17 mouse cellular contexts compared by ENCODE assay signal in the genomic region with DNA sequence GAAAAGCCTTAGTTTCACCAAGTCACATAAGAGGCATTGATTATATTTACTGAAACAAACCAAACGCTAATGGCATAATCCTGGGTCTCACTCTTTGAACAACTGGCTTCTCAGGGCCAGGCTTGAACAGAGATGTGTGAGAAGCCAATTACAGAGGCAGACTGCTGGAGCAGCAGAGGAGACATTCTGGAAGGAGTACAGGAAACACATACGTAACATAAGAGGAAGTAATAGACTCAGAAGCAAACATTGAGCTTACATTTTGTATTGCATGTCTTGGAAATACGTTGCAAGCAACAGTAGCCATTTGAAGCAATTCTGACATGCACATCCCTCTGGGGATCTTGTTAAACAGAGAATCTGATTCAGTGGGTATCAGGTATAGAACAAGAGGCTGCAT.
"Had no signal": no experiment of that assay in that cellular context is flagged by ENCODE, and none has a peak within 500 bp of the region (broad histone marks: within the 10 kb centered on the region; RNA-seq: fewer than 3 reads in every experiment).

No protein-coding gene starts in this region.

- H3K4me2 ChIP-seq: limb, embryonic 13.5 days; liver, embryonic 12.5 days; liver, embryonic 15.5 days; lung, embryonic 15.5 days; midbrain, embryonic 12.5 days had no signal

- H3K27ac ChIP-seq: limb, embryonic 10.5 days; limb, embryonic 13.5 days; liver, embryonic 12.5 days; liver, embryonic 15.5 days; lung, embryonic 15.5 days; midbrain, embryonic 12.5 days had no signal

- DNase-seq: kidney, adult 2 months; kidney, postnatal 10 days; kidney, postnatal 36 days; liver; lung, adult 18-20 months; lung, postnatal 10 days; lung, postnatal 36 days; thymus, adult 2 months; thymus, postnatal 14 days; thymus, postnatal 4 days had no signal

- H3K9me3 ChIP-seq: limb, embryonic 10.5 days; limb, embryonic 13.5 days; liver, embryonic 12.5 days; liver, embryonic 15.5 days; lung, embryonic 15.5 days; midbrain, embryonic 12.5 days had no signal

- H3K4me1 ChIP-seq: limb, embryonic 10.5 days; limb, embryonic 13.5 days; liver, embryonic 12.5 days; liver, embryonic 15.5 days; lung, embryonic 15.5 days; midbrain, embryonic 12.5 days had no signal

- H3K4me3 ChIP-seq: limb, embryonic 10.5 days; limb, embryonic 13.5 days; liver, embryonic 12.5 days; liver, embryonic 15.5 days; lung, embryonic 15.5 days; midbrain, embryonic 12.5 days had no signal

- ATAC-seq: intestine, postnatal 0 days; liver, embryonic 12.5 days had no signal

- H3K27me3 ChIP-seq: limb, embryonic 13.5 days; liver, embryonic 12.5 days; liver, embryonic 15.5 days; lung, embryonic 15.5 days; midbrain, embryonic 12.5 days had no signal

- H3K36me3 ChIP-seq: limb, embryonic 10.5 days; limb, embryonic 13.5 days; liver, embryonic 12.5 days; liver, embryonic 15.5 days; lung, embryonic 15.5 days; midbrain, embryonic 12.5 days had no signal

- H3K9ac ChIP-seq: limb, embryonic 13.5 days; liver, embryonic 12.5 days; liver, embryonic 15.5 days; lung, embryonic 15.5 days; midbrain, embryonic 12.5 days had no signal
